Mouse (Mus musculus): ENCODE data around the gene Pafah1b2. TPM values are rescaled to one million over a fixed set of nuclear protein-coding genes. Genes with fewer than 3 reads are reported as not detected.
A peak's percentile ranks its signal among the peaks of the same experiment; 100 is the strongest.

Gene Pafah1b2
- total and polyA plus RNA-seq, 2 experiments from 2014 or later, result 137 to 243 TPM

DNA sequence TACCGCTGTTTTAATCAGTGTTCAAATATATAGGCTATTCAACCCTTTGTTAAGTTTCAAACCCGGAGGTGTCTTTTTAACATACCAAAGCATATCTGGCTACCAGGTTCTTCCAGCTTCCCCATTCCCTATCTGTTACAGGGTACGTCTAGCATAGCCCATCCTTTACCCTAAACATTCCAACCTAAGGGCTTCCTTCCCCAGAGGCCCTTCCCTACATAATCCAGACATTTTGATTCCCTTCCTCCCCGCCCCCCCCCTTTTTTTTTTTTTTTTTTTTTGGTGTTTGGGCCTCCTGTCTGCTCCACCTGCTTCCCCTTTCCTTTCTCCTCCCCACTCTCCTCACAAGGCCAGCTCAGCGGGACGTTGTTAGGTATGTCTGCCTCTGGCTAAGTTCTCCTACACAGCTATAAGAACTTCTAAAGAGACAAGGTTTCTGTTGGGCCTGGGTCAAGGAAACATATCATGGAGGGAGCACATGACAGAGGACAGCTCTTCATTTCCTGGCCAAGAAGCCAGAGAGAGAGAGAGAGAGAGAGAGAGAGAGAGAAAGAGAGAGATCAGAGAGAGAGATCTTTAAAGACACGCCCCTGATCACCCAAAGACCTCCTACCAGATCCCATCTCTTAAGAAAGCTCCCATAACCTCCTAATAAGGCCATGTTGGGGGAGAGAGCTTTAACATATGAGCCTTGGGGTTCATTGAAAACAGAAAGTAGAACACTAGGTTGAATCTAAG is 3.4 kb downstream of the Pafah1b2 start:
- Histone ChIP-seq H3K9me3 (ENCODE audit: low read length) (no peaks in the 10 kb centered on the region), H3K27me3 (ENCODE audit: insufficient read depth, low read length) (no peaks in the 10 kb centered on the region), H3K4me2 (ENCODE audit: low read depth, low read length) (no peak overlapping the region), H3K4me3 (ENCODE audit: low read length) (no peak overlapping the region), H3K4me1 (ENCODE audit: insufficient read depth, low read length) (peaks cover 6% of the 10 kb centered on the region; the same call in 1 of the 2 replicates), H3K36me3 (ENCODE audit: insufficient read depth, low read length) (no peaks in the 10 kb centered on the region), H3K9ac (replicated peaks; ENCODE audit: low read length) (no peak overlapping the region), H3K27ac (no peak overlapping the region)
- 80% methylated on average over 6 of the region's 7 CpGs for WGBS
- ATAC-seq, result no peak
- DNase-seq (ENCODE audit: low spot score), result no peak
- no peak for TF ChIP-seq CTCF (IDR thresholded peaks at IDR 0.05; ENCODE audit: low read depth)

DNA sequence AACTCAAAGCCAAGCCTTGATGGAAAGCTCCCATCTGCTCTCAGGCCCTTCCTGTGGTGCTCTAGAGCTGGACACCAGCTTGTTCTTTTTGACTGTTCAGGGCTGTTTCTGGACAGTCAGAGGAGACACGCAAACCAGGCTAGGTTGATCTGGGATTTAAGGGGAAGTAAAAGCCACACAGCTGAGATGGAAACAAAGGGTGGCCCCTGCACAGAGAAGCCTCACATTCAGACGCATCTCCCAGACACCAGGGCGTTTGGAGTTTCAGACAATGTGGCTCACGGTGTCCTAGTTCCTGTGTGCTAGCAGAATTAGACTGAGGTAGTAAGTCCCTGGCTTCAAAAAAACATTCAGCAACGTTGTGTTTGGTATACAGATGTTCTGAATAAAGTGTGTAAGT is 6.3 kb downstream of the Pafah1b2 start:
- Histone ChIP-seq H3K9ac (replicated peaks; ENCODE audit: low read length) (no peak overlapping the region), H3K4me3 (ENCODE audit: low read length) (no peak overlapping the region), H3K4me2 (ENCODE audit: low read depth, low read length) (no peak overlapping the region), H3K9me3 (ENCODE audit: low read length) (no peaks in the 10 kb centered on the region), H3K36me3 (ENCODE audit: insufficient read depth, low read length) (no peaks in the 10 kb centered on the region), H3K27me3 (ENCODE audit: insufficient read depth, low read length) (no peaks in the 10 kb centered on the region), H3K27ac (no peak overlapping the region), H3K4me1 (ENCODE audit: insufficient read depth, low read length) (no peaks in the 10 kb centered on the region)
- no peak for DNase-seq (ENCODE audit: low spot score)
- TF ChIP-seq CTCF (IDR thresholded peaks at IDR 0.05; ENCODE audit: low read depth), result no peak
- WGBS, result 52% methylated on average over 5 of the region's 5 CpGs
- ATAC-seq, result no peak

DNA sequence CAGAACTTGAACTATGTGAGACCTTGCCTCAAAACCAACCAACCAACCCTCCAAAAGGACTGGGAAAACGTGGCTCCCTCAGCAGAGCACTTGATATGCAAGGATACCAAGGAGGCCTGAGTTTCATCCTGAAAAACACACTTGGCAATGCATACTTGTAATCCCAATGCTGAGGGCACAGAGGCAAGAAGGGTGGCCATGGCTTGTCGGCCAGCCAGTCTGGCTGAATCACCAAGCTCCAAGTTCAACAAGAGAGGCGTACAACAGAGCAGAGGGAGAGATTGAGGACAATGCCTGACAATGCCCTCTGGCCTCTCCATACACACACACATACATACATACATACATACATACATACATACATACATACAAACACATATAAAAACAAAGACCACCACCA is 8.0 kb downstream of the Pafah1b2 start:
- no peak for TF ChIP-seq CTCF (IDR thresholded peaks at IDR 0.05; ENCODE audit: low read depth)
- WGBS, result 60% methylated on average over 3 of the region's 3 CpGs

DNA sequence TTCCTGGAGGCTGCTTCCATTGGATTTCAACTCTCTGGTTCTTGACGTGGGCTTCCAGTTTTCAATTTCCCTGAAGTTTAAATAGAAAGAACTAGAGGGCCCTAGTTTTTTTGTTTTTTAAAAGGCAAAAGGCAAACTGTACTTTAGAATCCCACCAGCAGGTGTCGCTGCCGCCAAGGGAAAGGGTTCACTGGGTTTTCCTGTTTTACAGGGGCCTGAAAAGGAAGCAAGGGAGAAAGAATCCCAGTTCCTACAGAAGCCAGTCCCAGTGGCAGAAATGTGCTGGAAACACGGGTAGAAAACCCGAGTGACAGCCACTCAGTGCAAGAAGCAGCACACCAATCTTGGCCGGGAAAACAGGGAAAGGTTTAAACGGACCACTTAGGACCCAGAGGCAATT is 8.8 kb downstream of the Pafah1b2 start:
- Histone ChIP-seq H3K27me3 (ENCODE audit: insufficient read depth, low read length) (no peaks in the 10 kb centered on the region), H3K9me3 (ENCODE audit: low read length) (no peaks in the 10 kb centered on the region), H3K4me2 (ENCODE audit: low read depth, low read length) (no peak overlapping the region), H3K9ac (replicated peaks; ENCODE audit: low read length) (no peak overlapping the region), H3K4me1 (ENCODE audit: insufficient read depth, low read length) (no peaks in the 10 kb centered on the region), H3K27ac (no peak overlapping the region), H3K36me3 (ENCODE audit: insufficient read depth, low read length) (no peaks in the 10 kb centered on the region), H3K4me3 (ENCODE audit: low read length) (no peak overlapping the region)
- 8% methylated on average over 7 of the region's 7 CpGs for WGBS
- ATAC-seq (peak; percentile 63; the same call in 1 of the 2 replicates), DNase-seq (ENCODE audit: low spot score) (peak; percentile 87)
- peak; percentile 90 for TF ChIP-seq CTCF (IDR thresholded peaks at IDR 0.05; ENCODE audit: low read depth)

More for the DNA sequence above, 8.0 kb downstream of the Pafah1b2 start:
- no peak overlapping the region for H3K27ac ChIP-seq
- no peak for DNase-seq (ENCODE audit: low spot score)
- H3K4me3 ChIP-seq (ENCODE audit: low read length), result no peak overlapping the region
- no peak for ATAC-seq
- H3K4me2 ChIP-seq (ENCODE audit: low read depth, low read length), result no peak overlapping the region
- H3K27me3 ChIP-seq (ENCODE audit: insufficient read depth, low read length), result no peaks in the 10 kb centered on the region
- no peak overlapping the region for H3K9ac ChIP-seq (replicated peaks; ENCODE audit: low read length)
- H3K9me3 ChIP-seq (ENCODE audit: low read length), result no peaks in the 10 kb centered on the region
- H3K36me3 ChIP-seq (ENCODE audit: insufficient read depth, low read length), result no peaks in the 10 kb centered on the region
- no peaks in the 10 kb centered on the region for H3K4me1 ChIP-seq (ENCODE audit: insufficient read depth, low read length)

DNA sequence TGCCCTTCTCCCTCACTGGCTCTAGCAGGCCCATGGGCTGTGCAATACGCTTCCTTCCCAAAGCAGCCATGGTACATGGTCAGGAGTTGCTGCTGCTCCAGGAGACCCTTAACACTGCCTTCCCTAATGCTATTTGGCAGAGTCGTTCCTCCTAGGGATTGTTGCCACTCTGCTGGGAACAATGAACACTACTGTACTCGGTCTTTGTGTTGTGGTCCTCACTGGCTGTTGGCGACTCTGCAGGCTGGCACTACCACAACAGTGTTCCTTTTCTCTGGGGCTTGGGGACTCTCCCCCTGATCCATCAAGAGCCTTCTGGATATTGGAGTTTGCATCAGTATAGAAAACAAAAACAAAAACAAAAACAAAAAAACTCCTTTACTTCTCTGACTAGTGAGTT is 13.5 kb downstream of the Pafah1b2 start:
- H3K4me3 ChIP-seq (ENCODE audit: low read length), result no peak overlapping the region
- no peaks in the 10 kb centered on the region for H3K27me3 ChIP-seq (ENCODE audit: insufficient read depth, low read length)
- DNase-seq (ENCODE audit: low spot score) (no peak), ATAC-seq (no peak)
- no peak overlapping the region for H3K4me2 ChIP-seq (ENCODE audit: low read depth, low read length)
- no peaks in the 10 kb centered on the region for H3K9me3 ChIP-seq (ENCODE audit: low read length)
- WGBS, result 43% methylated on average over 4 of the region's 4 CpGs
- H3K27ac ChIP-seq, result no peak overlapping the region
- H3K4me1 ChIP-seq (ENCODE audit: insufficient read depth, low read length), result no peaks in the 10 kb centered on the region
- H3K9ac ChIP-seq (replicated peaks; ENCODE audit: low read length), result no peak overlapping the region
- TF ChIP-seq CTCF (IDR thresholded peaks at IDR 0.05; ENCODE audit: low read depth), result no peak
- no peaks in the 10 kb centered on the region for H3K36me3 ChIP-seq (ENCODE audit: insufficient read depth, low read length)

DNA sequence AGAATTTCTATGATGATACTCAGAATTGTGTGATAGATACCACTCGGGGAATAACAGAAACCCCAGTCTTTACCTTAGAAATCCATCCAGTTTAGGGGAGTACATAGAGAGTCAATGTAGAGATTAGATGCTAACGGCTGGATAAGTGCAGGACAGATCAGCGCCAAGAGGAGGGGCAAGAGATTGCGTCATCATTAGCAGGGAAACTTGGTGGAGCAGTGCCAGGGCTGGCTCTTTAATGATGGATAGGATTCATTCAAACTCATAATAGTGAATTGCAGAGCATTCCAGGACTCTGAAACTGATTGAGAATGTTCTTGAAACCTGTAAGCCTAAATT is 27.3 kb downstream of the Pafah1b2 start:
- TF ChIP-seq CTCF (IDR thresholded peaks at IDR 0.05; ENCODE audit: low read depth), result no peak
- Histone ChIP-seq H3K4me1 (ENCODE audit: insufficient read depth, low read length) (peaks cover 15% of the 10 kb centered on the region), H3K9ac (replicated peaks; ENCODE audit: low read length) (peak overlapping the region; percentile 94), H3K27me3 (ENCODE audit: insufficient read depth, low read length) (no peaks in the 10 kb centered on the region), H3K4me2 (ENCODE audit: low read depth, low read length) (peak overlapping the region; percentile 80), H3K9me3 (ENCODE audit: low read length) (no peaks in the 10 kb centered on the region), H3K36me3 (ENCODE audit: insufficient read depth, low read length) (no peaks in the 10 kb centered on the region), H3K4me3 (ENCODE audit: low read length) (peak overlapping the region; percentile 86), H3K27ac (peak overlapping the region; percentile 94)
- ATAC-seq (peak; percentile 64; the same call in 1 of the 2 replicates), DNase-seq (ENCODE audit: low spot score) (peak; percentile 77)
- WGBS, result 1% methylated on average over 4 of the region's 4 CpGs

Data from hindbrain, postnatal 0 days (tissue).